Mouse (Mus musculus): ENCODE results near the gene Pradc1. TPM values are rescaled to one million over a fixed set of nuclear protein-coding genes. Genes with fewer than 3 reads are reported as not detected.

The Pradc1 gene
- polyA plus RNA-seq, 1 experiment from 2014 or later: 22.7 TPM

DNA sequence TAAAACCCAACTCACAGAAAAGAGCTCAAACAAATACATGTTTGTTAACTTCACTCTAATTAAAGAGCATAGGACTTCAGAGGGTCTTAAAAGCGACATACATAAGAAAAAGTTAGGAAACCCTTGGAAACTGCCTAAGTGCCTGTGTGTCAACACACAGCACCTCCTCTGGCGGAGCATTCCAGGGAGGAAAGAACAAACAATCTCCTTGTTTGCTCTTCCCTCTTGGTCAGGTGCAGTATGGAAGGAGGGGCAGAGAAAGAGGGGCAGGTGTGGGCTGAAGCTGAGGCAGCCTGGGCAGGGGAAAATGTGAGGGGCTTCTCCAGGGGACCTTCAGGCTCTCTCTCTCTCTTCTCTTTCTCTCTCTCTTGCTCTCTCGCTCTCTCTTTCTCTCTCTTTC is 35.9 kb downstream of the Pradc1 start:
- H3K9me3 ChIP-seq: no peaks in the 10 kb centered on the region
- H3K27me3 ChIP-seq: 0 out of 2 replicates have a peak, but pooled peaks cover 12% of the 10 kb centered on the region
- H3K9ac ChIP-seq: no peak overlapping the region
- no peaks in the 10 kb centered on the region for H3K4me1 ChIP-seq (replicated peaks)
- no peak overlapping the region for H3K4me3 ChIP-seq
- no peaks in the 10 kb centered on the region for H3K36me3 ChIP-seq
- no peak for ATAC-seq (ENCODE audit: low FRiP score)
- no peak overlapping the region for H3K4me2 ChIP-seq
- no peak overlapping the region for H3K27ac ChIP-seq
- 57% methylated on average over 3 of the region's 3 CpGs for WGBS

DNA sequence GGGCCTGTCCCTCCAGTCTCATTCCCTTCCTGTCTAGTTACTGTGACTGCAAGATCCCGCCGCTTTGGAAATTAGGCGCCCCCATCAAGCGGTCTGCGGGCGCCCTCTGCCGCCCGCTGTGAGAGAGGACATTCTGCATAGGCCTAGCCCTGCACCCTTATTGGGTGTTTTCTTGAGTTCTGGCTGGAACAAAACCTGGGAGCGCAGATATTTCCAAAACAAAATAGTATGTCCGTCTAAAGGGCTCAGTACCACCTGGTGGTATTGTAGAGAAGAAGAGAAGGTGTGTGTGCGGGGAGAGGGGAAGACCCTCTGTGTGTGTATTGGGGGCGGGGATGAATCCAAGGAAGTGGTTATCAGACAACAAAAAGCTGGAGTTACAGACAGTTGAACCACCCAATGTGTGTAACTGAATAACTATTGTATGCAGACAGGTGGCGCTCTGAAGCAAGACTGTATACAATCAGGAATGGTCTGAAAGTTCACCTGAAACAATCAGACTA is 40.9 kb downstream of the Pradc1 start:
- Histone ChIP-seq H3K27me3 (peaks cover 59% of the 10 kb centered on the region), H3K36me3 (no peaks in the 10 kb centered on the region), H3K9ac (no peak overlapping the region), H3K27ac (no peak overlapping the region), H3K4me1 (replicated peaks) (peaks cover 8% of the 10 kb centered on the region), H3K9me3 (no peaks in the 10 kb centered on the region), H3K4me2 (no peak overlapping the region), H3K4me3 (no peak overlapping the region)
- ATAC-seq (ENCODE audit: low FRiP score): peak; percentile 73
- 10% methylated on average over 13 of the region's 13 CpGs for WGBS

DNA sequence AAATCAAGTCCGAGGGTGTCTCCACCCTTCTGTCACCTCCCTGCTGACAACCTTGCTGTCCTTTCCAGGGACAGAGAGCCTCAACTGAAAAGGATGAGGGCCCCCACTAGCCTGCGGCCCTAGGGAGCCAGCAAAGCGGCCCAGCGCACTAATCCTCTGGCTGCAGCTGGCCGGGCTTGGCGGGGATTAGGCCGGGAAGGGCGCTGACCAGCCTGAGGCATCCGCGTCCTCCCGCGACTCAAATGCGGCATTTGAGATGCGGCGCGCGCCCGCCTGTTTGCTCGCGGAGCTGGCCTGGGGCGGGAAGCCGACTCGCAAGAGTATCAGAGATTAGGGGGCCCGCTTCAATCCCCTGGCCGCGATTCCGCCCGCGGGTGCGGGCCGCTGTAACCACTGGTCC is 42.8 kb downstream of the Pradc1 start:
- Histone ChIP-seq H3K4me2 (peak overlapping the region; percentile 51), H3K9me3 (no peaks in the 10 kb centered on the region), H3K36me3 (no peaks in the 10 kb centered on the region), H3K4me3 (peak overlapping the region; percentile 28), H3K4me1 (replicated peaks) (peaks cover 8% of the 10 kb centered on the region), H3K27me3 (peaks cover 57% of the 10 kb centered on the region), H3K9ac (peak overlapping the region; percentile 64), H3K27ac (no peak overlapping the region)
- 2% methylated on average over 31 of the region's 31 CpGs for WGBS
- no peak for ATAC-seq (ENCODE audit: low FRiP score)

DNA sequence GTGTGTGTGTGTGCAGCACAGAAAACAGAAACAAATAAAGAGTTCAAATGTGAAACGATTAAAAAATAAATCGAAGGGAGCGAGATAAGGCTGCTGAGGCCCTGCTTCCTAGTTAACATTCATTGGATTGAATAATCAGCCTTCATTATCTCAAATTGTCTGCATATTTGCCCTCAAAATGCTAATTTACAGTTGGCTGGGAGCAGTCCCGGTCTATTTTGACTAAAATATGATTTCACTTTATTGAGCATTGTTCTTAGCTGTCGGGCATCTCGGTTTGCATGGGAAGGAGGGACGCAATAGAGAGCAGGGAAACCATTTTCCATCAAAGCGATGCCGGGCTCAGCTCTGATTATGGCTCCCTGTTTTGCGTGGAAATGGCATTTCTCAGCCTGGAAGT is 48.7 kb downstream of the Pradc1 start:
- Histone ChIP-seq H3K4me3 (no peak overlapping the region), H3K27ac (peak overlapping the region; percentile 55; the same call in 1 of the 2 replicates), H3K4me1 (replicated peaks) (no peaks in the 10 kb centered on the region), H3K9ac (no peak overlapping the region), H3K27me3 (peaks cover 29% of the 10 kb centered on the region), H3K36me3 (no peaks in the 10 kb centered on the region), H3K9me3 (no peaks in the 10 kb centered on the region), H3K4me2 (no peak overlapping the region)
- ATAC-seq (ENCODE audit: low FRiP score): no peak
- WGBS: 70% methylated on average over 10 of the region's 10 CpGs

DNA sequence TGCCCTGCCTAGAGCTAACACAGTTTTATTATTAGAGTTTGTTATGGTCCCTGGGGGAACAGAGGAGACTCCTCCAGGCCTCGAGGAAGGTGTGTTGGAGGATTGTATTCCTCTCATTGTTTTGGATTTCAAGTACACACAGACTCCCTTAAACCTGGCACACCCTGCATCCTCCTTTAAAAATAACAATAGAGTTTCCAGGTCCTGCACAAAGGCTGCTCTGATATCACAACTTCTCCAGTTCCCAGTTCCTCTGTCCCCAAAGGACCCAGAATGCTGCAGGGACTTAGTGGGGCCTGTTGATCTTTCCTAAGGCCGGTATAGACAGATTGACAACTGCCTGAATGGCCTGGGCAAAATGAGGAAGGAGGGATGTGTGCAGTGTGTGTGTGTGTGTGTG is 49.2 kb downstream of the Pradc1 start:
- Histone ChIP-seq H3K9ac (no peak overlapping the region), H3K27me3 (peaks cover 24% of the 10 kb centered on the region), H3K9me3 (no peaks in the 10 kb centered on the region), H3K4me2 (no peak overlapping the region), H3K36me3 (no peaks in the 10 kb centered on the region), H3K4me3 (no peak overlapping the region), H3K4me1 (replicated peaks) (no peaks in the 10 kb centered on the region), H3K27ac (peak overlapping the region; percentile 55; the same call in 1 of the 2 replicates)
- WGBS: 53% methylated on average over 2 of the region's 2 CpGs
- ATAC-seq (ENCODE audit: low FRiP score): no peak

DNA sequence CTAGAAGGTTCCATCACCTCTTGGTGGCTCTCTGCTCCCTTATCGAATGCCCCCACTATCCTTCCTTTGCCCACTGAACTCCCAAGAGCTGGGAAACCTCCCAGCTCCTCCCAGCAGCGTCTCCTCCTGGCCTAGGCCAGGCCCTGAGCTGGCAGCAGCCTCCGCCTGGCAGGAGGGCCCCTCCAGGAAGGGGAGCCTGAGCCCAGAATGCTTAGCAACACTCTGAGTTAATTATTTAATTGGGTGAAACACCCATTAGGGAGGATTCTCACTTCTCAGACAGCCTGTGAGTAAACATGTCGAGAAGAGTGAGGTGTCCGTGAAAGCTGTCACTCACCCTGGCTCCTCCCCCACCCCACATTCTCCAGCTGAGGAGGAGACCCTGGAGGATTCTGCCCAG is 52.1 kb downstream of the Pradc1 start:
- no peak for ATAC-seq (ENCODE audit: low FRiP score)
- peaks cover 3% of the 10 kb centered on the region; the same call in 1 of the 2 replicates for H3K27me3 ChIP-seq
- no peak overlapping the region for H3K27ac ChIP-seq
- H3K36me3 ChIP-seq: no peaks in the 10 kb centered on the region
- H3K4me1 ChIP-seq (replicated peaks): no peaks in the 10 kb centered on the region
- no peak overlapping the region for H3K4me2 ChIP-seq
- H3K4me3 ChIP-seq: no peak overlapping the region
- H3K9me3 ChIP-seq: peaks cover 3% of the 10 kb centered on the region; the same call in 1 of the 2 replicates
- H3K9ac ChIP-seq: no peak overlapping the region
- 35% methylated on average over 5 of the region's 5 CpGs for WGBS

DNA sequence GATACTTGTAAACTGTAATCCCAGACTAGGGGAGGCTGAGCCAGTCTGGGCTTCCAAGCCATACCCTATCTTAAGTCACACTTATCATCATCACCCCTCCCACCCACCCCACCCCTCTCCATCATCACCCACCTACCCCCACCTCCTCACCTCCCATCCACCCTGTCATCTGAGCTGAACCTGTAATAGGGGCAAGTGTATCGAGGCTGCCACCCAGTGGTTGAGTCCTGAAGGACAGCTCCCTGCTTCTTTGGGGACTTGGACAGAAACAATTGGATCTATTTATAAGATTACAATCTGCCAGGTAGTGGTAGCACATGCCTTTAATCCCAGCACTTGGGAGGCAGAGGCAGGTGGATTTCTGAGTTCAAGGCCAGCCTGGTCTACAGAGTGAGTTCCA is 54.6 kb downstream of the Pradc1 start:
- no peak overlapping the region for H3K4me3 ChIP-seq
- peaks cover 3% of the 10 kb centered on the region; the same call in 1 of the 2 replicates for H3K9me3 ChIP-seq
- no peak overlapping the region for H3K27ac ChIP-seq
- H3K27me3 ChIP-seq: no peaks in the 10 kb centered on the region; the same call in 1 of the 2 replicates
- H3K36me3 ChIP-seq: no peaks in the 10 kb centered on the region
- 18% methylated on average over 1 of the region's 1 CpGs for WGBS
- ATAC-seq (ENCODE audit: low FRiP score): no peak
- H3K4me1 ChIP-seq (replicated peaks): no peaks in the 10 kb centered on the region
- no peak overlapping the region for H3K4me2 ChIP-seq
- no peak overlapping the region for H3K9ac ChIP-seq

Other genes with a start within 250 kb of the Pradc1 start
- gene Sfxn5, start 118.5 kb downstream of the Pradc1 start, polyA plus RNA-seq (2015; fragmentation: Nextera tagmentation; extraction: Ambion mirVana): 18.3 and 19.6 TPM in 2 replicates
- 13.7 and 14.8 TPM in 2 replicates for gene Rab11fip5, start 77.3 kb downstream of the Pradc1 start, polyA plus RNA-seq (2015; fragmentation: Nextera tagmentation; extraction: Ambion mirVana)
- not detected in 2 replicates for gene Noto, start 28.1 kb downstream of the Pradc1 start, polyA plus RNA-seq (2015; fragmentation: Nextera tagmentation; extraction: Ambion mirVana)
- 58.4 and 59.0 TPM in 2 replicates for gene Smyd5, start 20.0 kb downstream of the Pradc1 start, polyA plus RNA-seq (2015; fragmentation: Nextera tagmentation; extraction: Ambion mirVana)
- gene Cct7, start 456 bp downstream of the Pradc1 start, polyA plus RNA-seq (2015; fragmentation: Nextera tagmentation; extraction: Ambion mirVana): 601 and 603 TPM in 2 replicates
- gene Fbxo41, start 51.0 kb upstream of the Pradc1 start, polyA plus RNA-seq (2015; fragmentation: Nextera tagmentation; extraction: Ambion mirVana): 5.3 and 5.5 TPM in 2 replicates
- not detected in 2 replicates for gene Egr4, start 61.6 kb upstream of the Pradc1 start, polyA plus RNA-seq (2015; fragmentation: Nextera tagmentation; extraction: Ambion mirVana)
- 5.8 and 6.1 TPM in 2 replicates for gene Alms1, start 135.6 kb upstream of the Pradc1 start, polyA plus RNA-seq (2015; fragmentation: Nextera tagmentation; extraction: Ambion mirVana)